Mouse (Mus musculus): ENCODE data around the gene Epha3. TPM values are rescaled to one million over a fixed set of nuclear protein-coding genes. Genes with fewer than 3 reads are reported as not detected.

The Epha3 gene
- polyA plus RNA-seq, 1 experiment: 3.0 TPM

- Histone ChIP-seq H3K27ac (ENCODE audit: insufficient read depth, low read length) (no peak overlapping the region), H3K4me3 (ENCODE audit: insufficient read depth, low read length) (no peak overlapping the region), H3K4me1 (ENCODE audit: control insufficient read depth, insufficient read depth, low read length) (no peaks in the 10 kb centered on the region)
- TF ChIP-seq CTCF (IDR thresholded peaks at IDR 0.05; ENCODE audit: extremely low read depth, insufficient read depth, low read length) (no peak), POLR2A (IDR thresholded peaks at IDR 0.05; ENCODE audit: extremely low read depth, insufficient read depth, low read length) (no peak)
Measured at GRCm38 (mm10) chr16:63566106-63566836, 297.7 kb downstream of the Epha3 start.

GRCm38 (mm10) chr16:63556410-63557146 lies 307.4 kb downstream of the Epha3 start:
- no peaks in the 10 kb centered on the region for H3K4me1 ChIP-seq (ENCODE audit: control insufficient read depth, insufficient read depth, low read length)
- no peak for TF ChIP-seq POLR2A (IDR thresholded peaks at IDR 0.05; ENCODE audit: extremely low read depth, insufficient read depth, low read length)
- no peak for TF ChIP-seq CTCF (IDR thresholded peaks at IDR 0.05; ENCODE audit: extremely low read depth, insufficient read depth, low read length)

GRCm38 (mm10) chr16:63552531-63552930 lies 311.4 kb downstream of the Epha3 start:
- H3K4me3 ChIP-seq (ENCODE audit: insufficient read depth, low read length): no peak overlapping the region
- no peak for TF ChIP-seq CTCF (IDR thresholded peaks at IDR 0.05; ENCODE audit: extremely low read depth, insufficient read depth, low read length)
- TF ChIP-seq POLR2A (IDR thresholded peaks at IDR 0.05; ENCODE audit: extremely low read depth, insufficient read depth, low read length): no peak

More at GRCm38 (mm10) chr16:63556410-63557146, 307.4 kb downstream of the Epha3 start:
- Histone ChIP-seq H3K4me3 (ENCODE audit: insufficient read depth, low read length) (no peak overlapping the region), H3K27ac (ENCODE audit: insufficient read depth, low read length) (no peak overlapping the region)

GRCm38 (mm10) chr16:63539489-63539888 lies 324.5 kb downstream of the Epha3 start:
- no peak overlapping the region for H3K27ac ChIP-seq (ENCODE audit: insufficient read depth, low read length)
- no peak overlapping the region for H3K4me3 ChIP-seq (ENCODE audit: insufficient read depth, low read length)
- TF ChIP-seq POLR2A (IDR thresholded peaks at IDR 0.05; ENCODE audit: extremely low read depth, insufficient read depth, low read length) (no peak), CTCF (IDR thresholded peaks at IDR 0.05; ENCODE audit: extremely low read depth, insufficient read depth, low read length) (no peak)
- no peaks in the 10 kb centered on the region for H3K4me1 ChIP-seq (ENCODE audit: control insufficient read depth, insufficient read depth, low read length)

More at GRCm38 (mm10) chr16:63552531-63552930, 311.4 kb downstream of the Epha3 start:
- H3K4me1 ChIP-seq (ENCODE audit: control insufficient read depth, insufficient read depth, low read length): no peaks in the 10 kb centered on the region
- no peak overlapping the region for H3K27ac ChIP-seq (ENCODE audit: insufficient read depth, low read length)

GRCm38 (mm10) chr16:63528821-63529220 lies 335.2 kb downstream of the Epha3 start:
- TF ChIP-seq POLR2A (IDR thresholded peaks at IDR 0.05; ENCODE audit: extremely low read depth, insufficient read depth, low read length): no peak
- no peak for TF ChIP-seq CTCF (IDR thresholded peaks at IDR 0.05; ENCODE audit: extremely low read depth, insufficient read depth, low read length)
- H3K27ac ChIP-seq (ENCODE audit: insufficient read depth, low read length): no peak overlapping the region
- no peak overlapping the region for H3K4me3 ChIP-seq (ENCODE audit: insufficient read depth, low read length)
- H3K4me1 ChIP-seq (ENCODE audit: control insufficient read depth, insufficient read depth, low read length): no peaks in the 10 kb centered on the region

GRCm38 (mm10) chr16:63517636-63518035 lies 346.3 kb downstream of the Epha3 start:
- no peak overlapping the region for H3K27ac ChIP-seq (ENCODE audit: insufficient read depth, low read length)
- H3K4me1 ChIP-seq (ENCODE audit: control insufficient read depth, insufficient read depth, low read length): no peaks in the 10 kb centered on the region
- TF ChIP-seq POLR2A (IDR thresholded peaks at IDR 0.05; ENCODE audit: extremely low read depth, insufficient read depth, low read length) (no peak), CTCF (IDR thresholded peaks at IDR 0.05; ENCODE audit: extremely low read depth, insufficient read depth, low read length) (no peak)
- no peak overlapping the region for H3K4me3 ChIP-seq (ENCODE audit: insufficient read depth, low read length)

- Histone ChIP-seq H3K27ac (ENCODE audit: insufficient read depth, low read length) (no peak overlapping the region), H3K4me1 (ENCODE audit: control insufficient read depth, insufficient read depth, low read length) (no peaks in the 10 kb centered on the region), H3K4me3 (ENCODE audit: insufficient read depth, low read length) (no peak overlapping the region)
- no peak for TF ChIP-seq CTCF (IDR thresholded peaks at IDR 0.05; ENCODE audit: extremely low read depth, insufficient read depth, low read length)
- TF ChIP-seq POLR2A (IDR thresholded peaks at IDR 0.05; ENCODE audit: extremely low read depth, insufficient read depth, low read length): no peak
Measured at GRCm38 (mm10) chr16:63510069-63510468, 353.9 kb downstream of the Epha3 start.

GRCm38 (mm10) chr16:63506437-63506836 lies 357.5 kb downstream of the Epha3 start:
- Histone ChIP-seq H3K4me1 (ENCODE audit: control insufficient read depth, insufficient read depth, low read length) (no peaks in the 10 kb centered on the region), H3K4me3 (ENCODE audit: insufficient read depth, low read length) (no peak overlapping the region), H3K27ac (ENCODE audit: insufficient read depth, low read length) (no peak overlapping the region)
- no peak for TF ChIP-seq CTCF (IDR thresholded peaks at IDR 0.05; ENCODE audit: extremely low read depth, insufficient read depth, low read length)
- TF ChIP-seq POLR2A (IDR thresholded peaks at IDR 0.05; ENCODE audit: extremely low read depth, insufficient read depth, low read length): no peak

GRCm38 (mm10) chr16:63501456-63501855 lies 362.5 kb downstream of the Epha3 start:
- H3K4me1 ChIP-seq (ENCODE audit: control insufficient read depth, insufficient read depth, low read length): no peaks in the 10 kb centered on the region
- no peak overlapping the region for H3K27ac ChIP-seq (ENCODE audit: insufficient read depth, low read length)
- H3K4me3 ChIP-seq (ENCODE audit: insufficient read depth, low read length): no peak overlapping the region
- TF ChIP-seq CTCF (IDR thresholded peaks at IDR 0.05; ENCODE audit: extremely low read depth, insufficient read depth, low read length) (no peak), POLR2A (IDR thresholded peaks at IDR 0.05; ENCODE audit: extremely low read depth, insufficient read depth, low read length) (no peak)

All from cortical plate, adult 2 months (tissue).